Mouse (Mus musculus) frontal cortex, postnatal 36 days (tissue): ENCODE data around the gene Bcl7a.

ENCODE experiments used
- DNase-seq, 2 experiments: peaks; one replicate each; pipeline ENCODE4 v3.0.0; 2022; ENCODE audit warnings: low spot score in 2 of 2

The Bcl7a gene

GRCm38 (mm10) chr5:123343707-123344627, at the start of gene Bcl7a:
TSS of gene Bcl7a (plus strand) at chr5:123343834.
- peak; percentile 93 to 95 for DNase-seq

GRCm38 (mm10) chr5:123294653-123295052, 49.0 kb upstream of the Bcl7a start:
- no peak for DNase-seq

GRCm38 (mm10) chr5:123296224-123296806, 47.3 kb upstream of the Bcl7a start:
- no peak for DNase-seq

GRCm38 (mm10) chr5:123296972-123297754, 46.5 kb upstream of the Bcl7a start:
- no peak for DNase-seq

- DNase-seq, result no peak
Measured at GRCm38 (mm10) chr5:123297830-123298229, 45.8 kb upstream of the Bcl7a start.

GRCm38 (mm10) chr5:123298526-123298925, 45.1 kb upstream of the Bcl7a start:
- DNase-seq, result no peak

- no peak for DNase-seq
Measured at GRCm38 (mm10) chr5:123300496-123301034, 43.1 kb upstream of the Bcl7a start.

GRCm38 (mm10) chr5:123301780-123302521, 41.7 kb upstream of the Bcl7a start:
- no peak for DNase-seq

GRCm38 (mm10) chr5:123307630-123308282, 35.9 kb upstream of the Bcl7a start:
- DNase-seq, result no peak

- DNase-seq, result no peak
Measured at GRCm38 (mm10) chr5:123309816-123310215, 33.8 kb upstream of the Bcl7a start.

- no peak for DNase-seq
Measured at GRCm38 (mm10) chr5:123310221-123310620, 33.4 kb upstream of the Bcl7a start.

GRCm38 (mm10) chr5:123313058-123313630, 30.5 kb upstream of the Bcl7a start:
- no peak for DNase-seq

- DNase-seq, result no peak
Measured at GRCm38 (mm10) chr5:123313851-123314380, 29.7 kb upstream of the Bcl7a start.

GRCm38 (mm10) chr5:123315219-123315866, 28.3 kb upstream of the Bcl7a start:
- DNase-seq, result no peak

GRCm38 (mm10) chr5:123317992-123318391, 25.6 kb upstream of the Bcl7a start:
- DNase-seq, result no peak

- DNase-seq, result no peak
Measured at GRCm38 (mm10) chr5:123320136-123320535, 23.5 kb upstream of the Bcl7a start.

GRCm38 (mm10) chr5:123324242-123324641, 19.4 kb upstream of the Bcl7a start:
- DNase-seq, result no peak

- peak in 1 of 2 experiments; percentile 53 for DNase-seq
Measured at GRCm38 (mm10) chr5:123326006-123326750, 17.5 kb upstream of the Bcl7a start.

GRCm38 (mm10) chr5:123326751-123327148, 16.9 kb upstream of the Bcl7a start:
- peak; percentile 55 to 72 for DNase-seq
